Mouse (Mus musculus) kidney, postnatal 14 days (tissue): ENCODE results near the gene Zfp369.
"Not testable (repeated sequence)": the region's sequence is repeated elsewhere in the genome, so short reads cannot be mapped to it uniquely, and the experiment has no call there.

ENCODE experiments used
- DNase-seq: peaks from one replicate; pipeline ENCODE4 v3.0.0; 2022; ENCODE audit warnings: mixed read lengths

Zfp369 gene

DNA sequence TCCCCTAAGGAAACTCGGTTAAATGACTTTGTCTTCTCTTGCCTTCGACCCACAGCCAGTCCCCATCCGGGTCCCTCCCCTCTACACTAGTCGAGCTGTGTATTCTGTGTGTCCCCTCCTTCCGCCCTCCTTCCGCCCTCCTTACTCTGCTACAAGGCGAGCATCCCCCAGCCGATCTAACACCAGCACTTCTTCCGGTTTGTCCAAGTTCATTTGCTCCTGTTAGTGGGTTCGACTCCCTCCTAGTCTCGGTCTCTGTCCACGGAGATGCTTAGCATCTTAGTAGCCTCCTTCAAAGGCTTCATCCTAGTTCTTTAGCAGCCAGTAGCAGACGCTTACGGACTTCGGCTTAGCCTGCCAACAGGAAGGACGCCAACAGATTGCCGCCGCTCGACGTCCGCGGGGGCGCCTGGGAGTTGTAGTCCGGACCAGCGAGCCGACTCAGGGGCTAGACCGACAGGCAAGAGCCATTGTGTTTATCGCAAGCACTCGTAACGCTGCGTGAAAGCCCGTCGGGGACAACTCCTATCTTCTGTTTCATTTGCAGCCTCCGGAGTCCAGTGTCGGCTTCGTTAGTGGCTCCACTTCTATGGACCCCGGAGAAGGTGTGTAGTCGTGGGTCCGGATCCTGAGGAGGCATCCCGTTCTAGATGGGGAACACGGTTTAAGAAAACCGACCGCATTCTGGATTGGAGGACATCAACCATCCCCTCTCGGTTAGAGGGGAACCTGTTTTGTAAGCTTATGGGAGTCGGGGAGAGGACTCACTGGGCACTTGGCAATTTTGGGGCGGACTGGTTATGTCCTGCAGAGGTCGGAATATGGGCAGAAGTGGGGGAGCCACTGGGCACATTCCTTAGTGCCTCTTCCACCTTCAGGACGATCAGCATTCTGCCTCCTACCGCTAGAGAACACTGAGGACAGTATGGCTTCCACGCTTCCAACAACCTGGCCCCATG, at the start of gene Zfp369:
Gene Zfp369 (plus strand): TSS at position 432 of the 959 bp plus-strand sequence.
- DNase-seq, result peak; percentile 95

DNA sequence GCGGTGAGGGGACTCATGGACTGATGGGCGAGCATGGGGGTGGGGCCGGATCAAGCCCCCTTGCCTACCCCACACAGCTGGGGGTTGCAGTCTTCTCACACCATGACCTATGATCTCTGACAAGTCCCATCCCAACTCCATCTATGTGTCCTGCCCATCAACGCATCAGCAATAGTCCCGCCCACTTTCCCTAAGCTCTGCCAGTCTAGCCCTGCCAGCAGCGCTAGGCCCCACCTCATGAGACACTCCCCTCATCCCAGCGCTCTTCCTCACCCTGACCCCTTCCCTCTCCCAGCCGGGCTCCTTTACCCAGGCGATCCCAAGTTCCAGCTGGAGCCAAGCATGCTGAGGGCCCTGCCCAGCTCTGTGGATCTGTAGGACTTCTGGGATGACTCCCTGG, 41.4 kb upstream of the Zfp369 start:
- DNase-seq, result no peak

DNA sequence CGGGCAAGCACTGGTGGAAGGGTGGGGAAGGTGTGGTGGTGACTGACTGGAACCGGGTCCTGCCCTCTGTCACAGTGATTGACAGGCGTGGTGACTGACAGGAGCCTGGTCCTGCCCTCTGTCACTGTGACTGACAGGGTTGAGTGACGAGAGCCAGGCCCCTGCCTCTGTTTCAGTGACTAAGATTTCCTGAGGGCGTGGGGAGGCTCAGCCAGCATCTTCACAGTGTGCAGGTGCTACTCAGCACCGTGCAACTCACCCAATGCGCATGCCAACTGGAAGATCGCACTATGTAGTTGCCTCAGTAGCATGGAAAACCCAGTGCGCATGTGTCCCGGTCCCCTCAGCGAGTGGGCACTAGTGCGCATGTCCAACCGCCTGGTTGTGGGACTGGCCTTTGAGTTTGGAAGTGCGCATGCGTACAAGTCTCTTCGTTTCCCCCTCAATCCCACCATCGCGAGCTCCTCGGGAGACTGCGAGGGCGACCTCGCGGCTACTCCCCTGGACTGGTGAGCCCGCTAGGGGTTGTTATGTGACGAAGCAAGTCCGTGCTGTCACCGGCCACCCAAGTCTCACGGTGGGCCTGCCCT, 38.0 kb upstream of the Zfp369 start:
- peak; percentile 96 for DNase-seq

DNA sequence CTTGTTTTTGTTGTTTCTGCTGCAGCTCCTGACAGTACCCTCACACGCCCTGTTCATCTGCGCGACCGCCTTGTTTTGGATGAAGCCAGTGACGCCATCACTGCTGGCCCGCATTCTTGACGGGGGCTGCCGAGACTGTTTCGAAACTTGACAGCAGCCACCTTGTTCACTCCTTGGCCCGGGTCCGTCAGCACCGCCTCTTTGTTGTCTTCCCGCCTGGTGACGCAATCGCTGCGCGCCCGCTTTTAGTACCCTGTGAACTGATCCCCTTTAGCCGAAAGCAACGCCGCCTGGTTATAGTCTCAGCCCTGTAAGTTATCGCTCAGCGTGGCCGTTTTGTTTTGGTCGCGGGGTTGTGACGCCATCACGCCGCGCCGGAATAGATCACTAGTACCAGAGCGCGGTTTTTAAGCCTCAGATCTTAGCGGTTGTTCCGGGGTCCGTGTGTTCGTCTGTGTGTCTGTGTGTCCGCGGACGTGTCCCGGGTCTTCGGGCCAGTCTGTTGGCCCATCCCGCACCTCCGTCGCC, 37.5 kb upstream of the Zfp369 start:
- peak; percentile 97 for DNase-seq

DNA sequence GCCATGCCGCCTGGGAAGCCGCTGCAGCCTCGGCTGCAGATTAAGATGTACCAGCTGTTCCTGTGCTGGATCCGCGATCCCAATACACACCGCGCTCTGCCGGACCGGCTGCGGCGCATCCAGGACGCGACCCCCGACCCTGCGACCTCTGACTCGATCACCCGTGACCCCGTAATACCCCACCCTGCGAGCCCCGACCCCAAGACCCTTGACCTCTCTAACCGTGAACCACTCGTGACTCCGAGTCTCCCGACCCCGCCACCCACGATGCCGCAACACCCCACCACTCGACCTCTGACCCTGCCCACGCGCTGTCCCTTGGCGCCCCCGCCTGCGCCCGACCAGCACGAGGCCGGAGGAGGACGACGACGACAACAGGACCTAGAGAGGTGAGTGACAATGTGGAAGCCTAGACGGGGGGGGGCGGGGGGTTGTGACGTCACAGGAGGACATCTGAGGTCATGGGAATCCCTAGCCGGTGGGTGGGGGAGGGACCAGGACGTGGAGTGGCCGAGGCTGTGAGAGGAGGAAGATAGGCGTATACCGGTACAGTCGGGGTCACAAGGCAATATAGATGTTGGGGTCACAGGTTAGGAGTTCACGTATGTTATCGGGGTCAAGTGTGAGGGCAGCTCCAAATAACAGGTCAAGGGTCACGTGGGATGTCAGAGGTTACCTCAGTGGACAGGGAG, 36.8 kb upstream of the Zfp369 start:
- DNase-seq, result no peak

DNA sequence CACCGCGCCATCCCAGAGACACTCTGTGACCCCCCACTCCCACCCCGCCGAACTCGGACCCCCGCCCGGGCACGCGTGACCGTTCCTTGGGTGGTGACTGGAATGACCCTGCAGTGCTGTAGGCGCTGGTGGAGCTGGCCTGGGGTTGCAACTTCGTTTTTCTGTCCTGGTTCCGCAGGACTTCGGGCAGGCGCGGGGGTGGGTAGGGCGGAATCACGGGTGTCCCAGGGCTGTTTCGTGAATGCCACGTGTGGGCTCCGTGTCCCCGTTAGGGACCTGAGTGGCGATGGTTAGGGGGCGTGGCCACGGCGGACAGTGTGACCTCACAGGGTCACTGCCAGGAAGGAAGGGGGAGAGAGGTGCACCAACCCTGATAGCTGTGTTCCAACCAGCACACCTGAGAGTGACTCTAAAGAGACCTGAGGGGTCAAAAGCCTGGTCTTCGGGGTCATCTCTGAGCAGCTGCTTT, 36.3 kb upstream of the Zfp369 start:
- no peak for DNase-seq

DNA sequence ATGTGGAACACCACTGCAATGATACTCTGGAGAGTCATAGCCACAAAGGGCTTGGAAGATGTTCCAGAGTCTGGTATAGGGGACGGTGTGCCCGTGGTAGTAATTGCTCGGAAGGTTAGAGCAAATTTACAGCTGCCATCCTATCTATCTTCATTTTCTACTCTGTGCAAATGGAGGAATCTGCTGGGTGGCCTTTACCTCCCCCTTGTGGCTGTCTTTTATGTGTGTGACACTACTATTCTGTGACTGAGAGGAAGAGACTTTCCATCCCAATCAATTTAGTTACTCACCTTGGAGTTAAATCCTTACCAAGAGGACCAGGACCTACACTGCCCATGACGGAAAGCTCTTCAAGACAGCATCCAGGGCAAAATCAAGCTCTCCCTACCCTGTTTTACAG, 35.3 kb upstream of the Zfp369 start:
- no peak for DNase-seq

DNA sequence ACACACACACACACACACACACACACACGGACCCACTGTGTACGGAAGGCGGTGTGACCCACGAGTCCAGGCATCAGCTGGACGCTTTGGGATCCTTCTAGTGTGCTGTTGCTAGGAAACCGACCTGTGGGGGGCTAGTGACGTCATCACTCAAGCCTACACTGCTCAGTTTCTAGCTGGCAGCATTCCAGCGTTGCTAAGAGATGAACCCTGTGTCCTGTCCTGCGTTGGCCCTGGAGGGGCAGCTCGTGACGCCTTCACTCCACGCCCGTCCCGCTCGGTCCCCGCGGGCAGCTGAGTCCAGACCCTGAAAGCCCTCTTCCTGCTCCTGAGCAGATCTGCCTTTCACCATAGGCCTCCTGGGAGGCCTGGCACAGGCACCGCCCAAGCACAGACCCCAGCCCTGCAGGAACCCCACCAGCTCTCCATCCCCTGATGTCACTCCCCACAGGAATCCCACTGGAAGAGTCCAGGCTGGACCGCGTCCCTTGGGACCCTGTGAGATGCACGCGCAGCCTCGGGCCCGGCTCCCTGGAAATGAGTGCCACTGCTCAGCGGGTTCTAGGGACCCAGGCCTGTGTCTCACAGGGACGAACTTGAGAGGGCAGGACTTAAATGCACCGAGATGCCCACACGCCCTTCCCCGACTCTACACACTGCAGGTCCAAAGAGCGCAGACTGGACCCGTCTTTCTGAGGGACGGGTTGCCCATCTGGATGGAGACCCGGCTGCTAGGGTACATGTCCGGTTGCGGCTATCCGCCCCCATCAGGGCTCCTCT, 20.2 kb upstream of the Zfp369 start:
- DNase-seq, result peak; percentile 36

DNA sequence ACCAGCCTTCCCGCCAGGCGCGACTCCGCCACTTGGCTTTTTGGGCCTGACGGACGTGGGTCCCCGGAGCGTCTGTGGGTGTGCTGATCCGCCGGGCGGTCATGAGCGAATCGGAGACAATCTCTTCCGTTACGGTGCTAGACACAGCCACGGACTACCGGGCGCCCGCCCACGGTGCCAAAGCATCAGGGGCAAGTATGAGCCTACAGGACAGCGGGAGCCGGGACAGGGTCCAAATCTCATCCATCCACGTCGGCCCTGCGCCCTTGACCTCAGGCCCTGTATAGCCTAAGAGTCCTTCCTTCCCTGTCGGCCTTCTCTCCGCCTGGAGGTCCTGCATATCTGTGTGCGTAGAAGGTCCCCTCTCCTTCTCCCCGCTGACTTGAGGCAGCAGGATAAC, 19.4 kb upstream of the Zfp369 start, which contains the start of gene Gm10775:
Gene Gm10775 (plus strand): TSS at position 301 of the 400 bp plus-strand sequence.
- DNase-seq, result no peak

DNA sequence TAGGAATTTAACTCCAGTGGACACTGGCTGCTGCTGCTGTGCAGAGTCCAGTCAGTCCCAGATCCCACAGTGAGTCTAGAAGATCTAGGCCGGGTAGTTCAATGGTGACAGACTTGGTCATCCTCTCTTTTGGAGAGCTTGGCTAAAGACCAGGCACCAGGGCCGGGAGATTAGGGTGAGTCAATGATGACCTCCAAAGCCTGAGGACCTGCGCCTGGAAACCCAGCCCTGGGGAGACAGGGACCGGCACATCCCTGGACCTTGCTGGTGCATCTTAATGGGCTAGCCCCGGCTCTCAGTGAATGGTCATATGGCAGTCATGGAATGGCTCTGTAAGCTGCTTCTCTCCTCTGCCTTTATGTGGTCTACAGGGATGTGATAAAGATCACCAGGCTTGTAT, 16.5 kb upstream of the Zfp369 start:
- no peak for DNase-seq

DNA sequence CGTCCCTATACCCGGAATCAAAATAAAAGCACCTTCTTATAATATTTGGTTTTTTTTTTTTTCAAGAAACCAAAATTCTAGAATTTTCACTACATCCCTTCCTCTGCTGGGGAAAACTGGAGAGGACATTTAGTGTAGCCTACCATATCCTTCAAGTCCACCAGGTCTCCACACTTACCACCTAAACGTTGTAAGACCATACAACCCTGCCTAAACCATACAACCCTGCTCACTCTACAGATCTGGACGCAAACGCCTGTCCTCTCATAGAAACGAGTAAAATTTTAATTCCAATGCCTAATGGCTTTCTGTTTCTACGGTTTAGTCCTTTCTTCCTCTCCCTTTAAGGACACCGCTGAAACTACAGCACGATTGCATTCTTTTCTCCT, 626 bp upstream of the Zfp369 start:
- DNase-seq, result no peak

DNA sequence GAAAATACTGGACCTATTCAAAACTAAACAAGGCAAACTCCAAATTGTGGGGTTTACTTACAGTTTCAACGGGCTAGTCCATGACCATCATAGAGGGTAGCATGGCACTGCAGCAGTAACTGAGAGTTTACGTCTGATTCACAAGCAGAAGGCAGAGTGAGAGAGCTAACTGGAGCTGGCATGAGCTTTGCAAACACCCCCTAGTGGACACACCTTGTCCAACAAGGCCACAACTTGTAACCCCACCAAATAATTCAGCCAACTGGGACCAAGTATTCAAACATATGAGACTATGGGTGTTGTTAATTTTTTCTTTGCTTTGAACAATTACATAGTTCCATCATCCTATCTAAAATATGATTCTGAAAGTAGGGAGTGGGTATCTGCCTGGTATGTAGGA, 8.2 kb downstream of the Zfp369 start:
- DNase-seq, result no peak

DNA sequence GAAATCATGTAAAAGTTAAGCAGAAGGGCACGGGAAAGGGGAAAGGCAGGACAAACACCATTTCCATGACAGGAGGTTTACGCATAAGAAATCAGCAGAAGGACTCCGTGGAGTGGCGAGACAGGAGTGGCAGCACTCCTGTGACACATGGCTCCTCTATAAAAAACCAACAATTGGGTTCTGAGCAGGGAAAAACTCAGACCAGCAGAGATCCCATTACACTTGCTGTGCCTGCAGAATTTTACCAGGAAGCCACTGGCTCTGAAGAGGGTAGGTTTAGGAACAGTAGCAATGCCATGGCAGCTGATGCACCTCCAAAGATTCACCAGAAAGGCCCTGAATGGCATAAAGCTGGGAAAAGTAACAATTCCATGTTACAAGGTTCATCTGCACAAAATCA, 17.7 kb downstream of the Zfp369 start:
- no peak for DNase-seq

DNA sequence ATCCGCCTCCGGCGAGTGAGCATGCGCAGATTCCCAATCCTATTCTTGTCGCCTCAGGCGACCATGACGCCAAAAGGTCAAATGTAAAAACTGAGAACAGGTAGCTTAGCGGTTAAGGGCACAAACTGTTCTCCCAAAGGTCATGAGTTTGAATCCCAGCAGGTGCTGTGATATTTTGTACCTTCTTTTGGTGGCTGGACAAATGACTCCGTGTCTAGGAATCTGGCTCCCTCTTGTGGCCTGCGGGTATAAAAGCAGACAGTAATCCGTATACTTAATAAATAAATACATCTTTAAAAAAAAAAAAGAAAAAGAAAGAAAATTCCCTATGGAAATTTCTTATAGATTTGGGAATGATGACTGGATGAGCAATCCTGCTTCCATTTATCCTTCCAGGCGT, 32.2 kb downstream of the Zfp369 start:
- peak; percentile 13 for DNase-seq

DNA sequence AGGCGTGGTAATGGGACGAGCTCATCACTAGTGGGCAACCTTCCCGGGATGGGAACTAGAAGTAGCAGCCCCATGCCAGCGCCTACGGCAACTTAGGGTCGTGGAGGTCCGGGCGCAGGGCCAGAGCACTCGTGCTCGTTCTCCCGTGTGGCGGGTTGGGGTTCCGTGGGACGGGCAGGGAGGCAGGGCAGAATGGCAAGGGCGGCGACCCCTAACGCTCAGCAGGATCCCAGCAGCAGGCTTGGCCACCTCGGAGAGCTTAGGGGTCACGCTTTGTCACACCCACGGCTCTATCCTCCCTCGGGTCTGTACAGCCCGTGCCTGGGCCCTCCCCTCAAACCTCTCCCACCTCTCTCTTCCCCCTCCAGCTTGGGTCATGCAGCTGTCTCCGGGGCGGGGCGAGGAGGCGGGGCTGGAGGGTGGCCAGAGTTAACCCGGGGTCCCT, 32.7 kb downstream of the Zfp369 start:
- peak; percentile 7 for DNase-seq

DNA sequence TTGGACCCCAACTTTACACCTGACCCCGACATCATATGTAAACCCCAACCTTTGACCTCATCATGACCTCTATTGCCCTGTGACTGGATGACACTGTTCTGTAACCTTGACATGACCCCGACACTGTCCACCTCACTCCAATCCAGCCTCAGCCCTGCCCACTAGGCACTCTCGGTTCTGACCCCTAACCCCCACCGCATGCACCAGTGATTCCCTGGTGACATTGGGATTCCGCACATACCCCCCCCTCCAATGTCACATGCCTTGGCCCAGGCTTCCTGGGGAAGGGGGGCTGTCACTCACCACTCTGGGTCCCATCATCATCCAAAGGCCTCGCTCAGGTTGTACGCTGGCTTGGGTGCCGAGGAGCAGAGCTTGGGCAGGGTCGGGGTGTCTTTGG, 33.2 kb downstream of the Zfp369 start:
- DNase-seq, result no peak

DNA sequence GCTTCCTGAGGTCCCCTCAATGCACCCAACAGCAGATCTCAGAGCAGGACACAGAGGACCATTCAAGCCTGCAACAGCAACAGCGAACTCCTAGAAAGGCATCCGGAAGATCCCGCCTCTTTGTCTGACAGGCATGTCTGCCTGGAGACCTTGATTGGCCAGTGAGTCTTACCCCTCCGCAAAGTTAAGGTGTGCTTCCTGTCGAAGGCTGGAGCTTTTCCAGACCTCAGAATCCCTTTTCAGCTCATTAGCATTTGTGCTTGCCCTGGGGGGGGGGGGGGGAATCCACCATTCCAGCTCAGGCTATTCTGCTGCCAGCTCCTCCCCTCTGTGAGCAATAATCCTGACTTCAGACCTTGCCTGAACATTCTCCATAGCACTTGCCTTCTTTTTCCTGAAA, 69.9 kb downstream of the Zfp369 start:
- not testable (repeated sequence) for DNase-seq

DNA sequence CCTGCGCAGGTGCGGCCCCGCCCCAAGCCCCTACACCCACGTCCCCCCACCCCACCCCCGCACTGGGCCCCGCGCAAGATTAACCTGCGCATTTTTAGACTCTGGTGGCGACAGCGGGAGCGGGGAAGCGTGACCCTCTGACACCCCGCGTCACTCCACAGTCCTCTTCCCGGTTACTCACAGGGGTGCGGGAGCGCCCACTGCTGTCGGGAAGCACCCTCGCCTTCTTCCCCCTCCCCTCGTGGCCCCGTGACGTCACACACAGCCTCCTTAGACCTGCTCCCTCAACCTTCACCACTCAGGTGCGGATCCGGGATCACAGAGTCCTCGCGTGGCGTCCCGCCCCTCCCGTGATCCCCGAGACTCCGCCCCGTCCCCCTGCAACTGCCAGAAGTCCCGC, 73.2 kb downstream of the Zfp369 start:
- peak; percentile 4 for DNase-seq
